Mouse (Mus musculus): ENCODE results near the gene Luzp2. TPM values are rescaled to one million over a fixed set of nuclear protein-coding genes. Genes with fewer than 3 reads are reported as not detected.

Gene Luzp2
- polyA plus RNA-seq, 1 experiment: not detected

DNA sequence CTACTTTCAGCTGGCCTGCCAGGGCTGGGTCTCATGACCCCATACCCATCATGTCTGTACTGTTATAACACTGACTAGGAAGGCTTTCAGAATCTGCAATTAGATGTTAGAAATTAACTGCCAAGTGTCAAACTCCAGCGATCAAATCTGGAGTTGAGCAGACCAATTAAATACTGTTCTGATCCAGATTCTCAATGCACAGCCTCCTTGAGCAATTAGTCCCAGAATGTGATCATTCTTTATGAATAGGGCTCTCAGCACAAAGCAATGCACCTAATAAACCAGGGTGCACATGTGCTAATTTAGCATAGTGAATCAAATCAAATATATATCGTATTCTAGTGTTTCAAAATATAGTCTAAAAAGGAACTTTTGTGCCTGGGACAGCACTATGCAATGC is 387.7 kb downstream of the Luzp2 start:
- Histone ChIP-seq H3K27me3 (ENCODE audit: control insufficient read depth, insufficient read depth, insufficient read length) (no peaks in the 10 kb centered on the region), H3K79me2 (ENCODE audit: control insufficient read depth, insufficient read depth) (no peaks in the 10 kb centered on the region), H3K4me3 (ENCODE audit: insufficient read depth, poor library complexity, severe bottlenecking) (no peak overlapping the region), H3ac (ENCODE audit: control insufficient read depth, insufficient read length, low read depth) (no peak overlapping the region), H3K79me3 (ENCODE audit: low read depth) (no peaks in the 10 kb centered on the region), H3K36me3 (ENCODE audit: control insufficient read depth, insufficient read depth) (no peaks in the 10 kb centered on the region)
- no peak for TF ChIP-seq MYOD1 (IDR thresholded peaks at IDR 0.05; ENCODE audit: control insufficient read depth, insufficient read length, low read depth)
- no peak for TF ChIP-seq CTCF (IDR thresholded peaks at IDR 0.05; ENCODE audit: control insufficient read depth, insufficient read depth, insufficient read length)
- TF ChIP-seq CEBPB (IDR thresholded peaks at IDR 0.05; ENCODE audit: low read depth): no peak
- TF ChIP-seq FOSL1 (IDR thresholded peaks at IDR 0.05; ENCODE audit: insufficient read depth, low read length, poor library complexity, severe bottlenecking): no peak
- no peak for TF ChIP-seq MAX (IDR thresholded peaks at IDR 0.05)
- no peak for TF ChIP-seq MYOG (IDR thresholded peaks at IDR 0.05; ENCODE audit: control insufficient read depth, extremely low read depth, insufficient read length)
- TF ChIP-seq USF1 (IDR thresholded peaks at IDR 0.05; ENCODE audit: low read depth): no peak

- no peak for TF ChIP-seq MYOG (IDR thresholded peaks at IDR 0.05; ENCODE audit: control insufficient read depth, extremely low read depth, insufficient read length)
- TF ChIP-seq MYOD1 (IDR thresholded peaks at IDR 0.05; ENCODE audit: control insufficient read depth, insufficient read length, low read depth): no peak
- TF ChIP-seq FOSL1 (IDR thresholded peaks at IDR 0.05; ENCODE audit: insufficient read depth, low read length, poor library complexity, severe bottlenecking): no peak
- no peak for TF ChIP-seq MAX (IDR thresholded peaks at IDR 0.05)
- no peak for TF ChIP-seq CTCF (IDR thresholded peaks at IDR 0.05; ENCODE audit: control insufficient read depth, insufficient read depth, insufficient read length)
- TF ChIP-seq CEBPB (IDR thresholded peaks at IDR 0.05; ENCODE audit: low read depth): no peak
- no peak for TF ChIP-seq USF1 (IDR thresholded peaks at IDR 0.05; ENCODE audit: low read depth)
- Histone ChIP-seq H3K4me3 (ENCODE audit: insufficient read depth, poor library complexity, severe bottlenecking) (no peak overlapping the region), H3K36me3 (ENCODE audit: control insufficient read depth, insufficient read depth) (no peaks in the 10 kb centered on the region), H3K79me2 (ENCODE audit: control insufficient read depth, insufficient read depth) (no peaks in the 10 kb centered on the region), H3ac (ENCODE audit: control insufficient read depth, insufficient read length, low read depth) (no peak overlapping the region), H3K27me3 (ENCODE audit: control insufficient read depth, insufficient read depth, insufficient read length) (no peaks in the 10 kb centered on the region), H3K79me3 (ENCODE audit: low read depth) (no peaks in the 10 kb centered on the region)
Measured at GRCm38 (mm10) chr7:55229407-55229806, 394.1 kb downstream of the Luzp2 start.

Measured in C2C12 (cell line).